Mouse (Mus musculus) CH12.LX (cell line): ENCODE results near the gene Icmt. TPM values are rescaled to one million over a fixed set of nuclear protein-coding genes. Genes with fewer than 3 reads are reported as not detected.

ENCODE experiments used
- DNase-seq: peaks from one replicate; pipeline ENCODE4 v3.0.0-alpha.2; 2013; ENCODE audit errors: extremely low read depth
- H3K27ac ChIP-seq: 2 replicates; pipeline ENCODE4 v1.5.1; 2012; ENCODE audit warnings: low read depth, mild to moderate bottlenecking, control low read depth, moderate library complexity; ENCODE audit not compliant: insufficient read depth
- H3K27me3 ChIP-seq: replicated peaks from 2 replicates; pipeline ENCODE3; 2012; ENCODE audit warnings: inconsistent platforms
- H3K36me3 ChIP-seq, 2 experiments: replicated peaks in 1 of 2; 2 replicates each; pipeline versions ENCODE3 to v1.6.1; 2012; ENCODE audit warnings: inconsistent platforms in 1 of 2, low read length in 1 of 2, mild to moderate bottlenecking in 1 of 2, mixed read lengths in 1 of 2, moderate library complexity in 1 of 2; ENCODE audit not compliant: control insufficient read depth in 1 of 2, insufficient read depth in 1 of 2
- H3K4me1 ChIP-seq, 2 experiments: 2 replicates each; pipeline ENCODE4 v1.6.1; 2012; ENCODE audit warnings: inconsistent platforms in 1 of 2, moderate library complexity in 1 of 2; ENCODE audit not compliant: insufficient read depth in 2 of 2, control insufficient read depth in 1 of 2
- H3K4me2 ChIP-seq: 2 replicates; pipeline ENCODE4 v1.6.1; 2012; ENCODE audit warnings: low read depth, mild to moderate bottlenecking, control low read depth; ENCODE audit not compliant: poor library complexity, insufficient read depth, severe bottlenecking
- H3K4me3 ChIP-seq, 3 experiments: fragments of 150-350 bp in 1 of 3; sonication (generic) in 1 of 3; replicated peaks in 1 of 3; 2 replicates each; pipeline versions ENCODE3 to v1.5.1; 2011 to 2012; ENCODE audit warnings: low read depth in 2 of 3, low read length in 2 of 3, mild to moderate bottlenecking in 2 of 3, moderate library complexity in 2 of 3, control low read depth in 1 of 3, improper control_type of control experiment in 1 of 3, inconsistent platforms in 1 of 3, mixed read lengths in 1 of 3; ENCODE audit not compliant: poor library complexity in 1 of 3
- H3K79me2 ChIP-seq: replicated peaks from 2 replicates; pipeline ENCODE4 v1.6.1; 2012; ENCODE audit warnings: mild to moderate bottlenecking, moderate library complexity; ENCODE audit not compliant: control insufficient read depth, poor library complexity, insufficient read depth, severe bottlenecking; ENCODE audit errors: extremely low read depth
- H3K9ac ChIP-seq: 2 replicates; pipeline ENCODE4 v1.6.1; 2012; ENCODE audit warnings: low read depth, mild to moderate bottlenecking, control low read depth, moderate library complexity; ENCODE audit not compliant: insufficient read depth
- H3K9me3 ChIP-seq: replicated peaks from 2 replicates; pipeline ENCODE3; 2012; ENCODE audit warnings: low read length, inconsistent platforms, mixed read lengths
- BHLHE40 ChIP-seq: IDR thresholded peaks from 2 replicates; pipeline ENCODE4 v1.6.1; 2011; ENCODE audit warnings: mild to moderate bottlenecking, low read depth, low read length, improper control_type of control experiment
- CHD1 ChIP-seq: IDR thresholded peaks from 2 replicates; pipeline ENCODE4 v1.6.1; 2012; ENCODE audit warnings: low read depth, low read length, improper control_type of control experiment, inconsistent platforms
- CHD2 ChIP-seq: IDR thresholded peaks from 2 replicates; pipeline ENCODE4 v1.6.1; 2011; ENCODE audit warnings: low read length, improper control_type of control experiment
- CTCF ChIP-seq, 2 experiments: IDR thresholded peaks in 1 of 2; conservative IDR thresholded peaks in 1 of 2; 2 replicates each; pipeline ENCODE4 v1.5.1; 2011 to 2012; ENCODE audit warnings: low read depth in 2 of 2, low read length in 2 of 2, improper control_type of control experiment in 1 of 2, inconsistent platforms in 1 of 2, mild to moderate bottlenecking in 1 of 2, moderate library complexity in 1 of 2
- E2F4 ChIP-seq: IDR thresholded peaks from 2 replicates; pipeline ENCODE4 v1.6.1; 2011; ENCODE audit warnings: low read depth, low read length, improper control_type of control experiment; ENCODE audit not compliant: insufficient replicate concordance
- ELF1 ChIP-seq: IDR thresholded peaks from 2 replicates; pipeline ENCODE4 v1.6.1; 2014; ENCODE audit warnings: low read depth, mild to moderate bottlenecking, inconsistent platforms, low read length, improper control_type of control experiment
- HCFC1 ChIP-seq: IDR thresholded peaks from 2 replicates; pipeline ENCODE4 v1.6.1; 2012; ENCODE audit warnings: low read depth, mild to moderate bottlenecking, inconsistent platforms, low read length, improper control_type of control experiment
- IRF4 ChIP-seq: IDR thresholded peaks from 2 replicates; pipeline ENCODE4 v1.6.1; 2014; ENCODE audit warnings: low read depth, mild to moderate bottlenecking, inconsistent platforms, low read length, improper control_type of control experiment
- JUN ChIP-seq: IDR thresholded peaks from 2 replicates; pipeline ENCODE4 v1.6.1; 2011; ENCODE audit warnings: low read depth, mild to moderate bottlenecking, low read length, improper control_type of control experiment, moderate library complexity; ENCODE audit not compliant: insufficient read depth
- JUND ChIP-seq: conservative IDR thresholded peaks from 2 replicates; pipeline ENCODE4 v1.6.1; 2011; ENCODE audit warnings: low read depth, low read length, improper control_type of control experiment
- MAX ChIP-seq: IDR thresholded peaks from 2 replicates; pipeline ENCODE4 v1.6.1; 2011; ENCODE audit warnings: low read length, improper control_type of control experiment
- MEF2A ChIP-seq: IDR thresholded peaks from 2 replicates; pipeline ENCODE4 v1.6.1; 2014; ENCODE audit warnings: low read depth, mild to moderate bottlenecking, inconsistent platforms, low read length, improper control_type of control experiment, borderline replicate concordance
- MXI1 ChIP-seq: IDR thresholded peaks from 2 replicates; pipeline ENCODE4 v1.6.1; 2011; ENCODE audit warnings: mild to moderate bottlenecking, low read depth, low read length, improper control_type of control experiment
- MYC ChIP-seq: IDR thresholded peaks from 2 replicates; pipeline ENCODE4 v1.6.1; 2011; ENCODE audit warnings: low read depth, mild to moderate bottlenecking, improper control_type of control experiment, low read length
- NELFE ChIP-seq: IDR thresholded peaks from 2 replicates; pipeline ENCODE4 v1.6.1; 2011; ENCODE audit warnings: low read depth, low read length, improper control_type of control experiment
- NRF1 ChIP-seq: IDR thresholded peaks from 2 replicates; pipeline ENCODE4 v1.6.1; 2014; ENCODE audit warnings: low read depth, mild to moderate bottlenecking, inconsistent platforms, low read length, improper control_type of control experiment, moderate library complexity
- PAX5 ChIP-seq: IDR thresholded peaks from 2 replicates; pipeline ENCODE4 v1.6.1; 2012; ENCODE audit warnings: low read length, inconsistent platforms, mixed read lengths
- POLR2A ChIP-seq: IDR thresholded peaks from 2 replicates; pipeline ENCODE4 v1.6.1; 2011; ENCODE audit warnings: low read depth, mild to moderate bottlenecking, improper control_type of control experiment, low read length
- POLR2AphosphoS2 ChIP-seq: IDR thresholded peaks from 2 replicates; pipeline ENCODE4 v1.6.1; 2011; ENCODE audit warnings: low read depth, low read length, improper control_type of control experiment
- SIN3A ChIP-seq: IDR thresholded peaks from 2 replicates; pipeline ENCODE4 v1.6.1; 2012; ENCODE audit warnings: low read length, improper control_type of control experiment, inconsistent platforms
- SMC3 ChIP-seq: IDR thresholded peaks from 2 replicates; pipeline ENCODE4 v1.6.1; 2011; ENCODE audit warnings: low read depth, low read length, improper control_type of control experiment
- TBP ChIP-seq: conservative IDR thresholded peaks from 2 replicates; pipeline ENCODE4 v1.6.1; 2011; ENCODE audit warnings: low read depth, low read length, improper control_type of control experiment
- TCF12 ChIP-seq: IDR thresholded peaks from 2 replicates; pipeline ENCODE4 v1.6.1; 2014; ENCODE audit warnings: low read depth, mild to moderate bottlenecking, inconsistent platforms, low read length, improper control_type of control experiment
- UBTF ChIP-seq: IDR thresholded peaks from 2 replicates; pipeline ENCODE4 v1.6.1; 2012; ENCODE audit warnings: low read depth, mild to moderate bottlenecking, inconsistent platforms, low read length, improper control_type of control experiment, moderate library complexity
- USF2 ChIP-seq: conservative IDR thresholded peaks from 2 replicates; pipeline ENCODE4 v1.6.1; 2011; ENCODE audit warnings: low read depth, low read length, improper control_type of control experiment
- ZKSCAN1 ChIP-seq: IDR thresholded peaks from 2 replicates; pipeline ENCODE4 v1.6.1; 2012; ENCODE audit warnings: low read depth, inconsistent platforms, low read length, improper control_type of control experiment, borderline replicate concordance
- ZMIZ1 ChIP-seq: IDR thresholded peaks from 2 replicates; pipeline ENCODE4 v1.6.1; 2012; ENCODE audit warnings: low read depth, mild to moderate bottlenecking, inconsistent platforms, low read length, improper control_type of control experiment
- ZNF384 ChIP-seq: IDR thresholded peaks from 2 replicates; pipeline ENCODE4 v1.6.1; 2012; ENCODE audit warnings: low read depth, low read length, improper control_type of control experiment, inconsistent platforms
- dilution Hi-C: fragments of 300-500 bp; cut with MboI; formaldehyde crosslinking; loops from 2 replicates; pipeline ENCODE4 v1.14.3; 2020; ENCODE audit warnings: low sequenced_read_pairs; ENCODE audit not compliant: extremely low pct_unique_long_range_greater_than_20kb, extremely low pct_ligation_motif_present
- in situ Hi-C: fragments of 300-500 bp; cut with MboI; formaldehyde crosslinking; loops from 3 replicates; pipeline ENCODE4 v1.14.3; 2019; ENCODE audit warnings: low sequenced_read_pairs, low pct_ligation_motif_present, low pct_unique_long_range_greater_than_20kb, mixed read lengths
- polyA plus RNA-seq: library from polyadenylated mRNA; unstranded; fragments of >175 nt; gene quantifications from 2 replicates; pipeline ENCODE4 v1.2.1, GENCODE M21; 2012; ENCODE audit warnings: low read depth; ENCODE audit not compliant: insufficient read length
- total RNA-seq, 2 experiments: library from RNA; depleted of rRNA; stranded (reverse); fragments of 300-350 nt in 1 of 2; fragments of >200 nt in 1 of 2; gene quantifications; 2 replicates each; pipeline ENCODE4 v1.2.3; 2012 to 2014

The Icmt gene
- total and polyA plus RNA-seq, 3 experiments = 18.5 to 29.8 (median 21.5) TPM

- Histone ChIP-seq H3K9ac (no peak overlapping the region), H3K9me3 (no peaks in the 10 kb centered on the region), H3K4me3 (no peak overlapping the region), H3K4me2 (no peak overlapping the region)
- dilution Hi-C loops = no loop called here
- no peak for TF ChIP-seq MXI1
- TF ChIP-seq CHD2 = no peak
- no peak for TF ChIP-seq USF2
- TF ChIP-seq MEF2A = no peak
- TF ChIP-seq ZMIZ1 = no peak
- no peak for TF ChIP-seq TCF12
- no peak for TF ChIP-seq UBTF
- TF ChIP-seq TBP = no peak
- TF ChIP-seq SIN3A = no peak
- TF ChIP-seq ZKSCAN1 = no peak
- TF ChIP-seq E2F4 = no peak
- TF ChIP-seq ELF1 = no peak
- no peak for TF ChIP-seq JUN
- no peak for TF ChIP-seq IRF4
- TF ChIP-seq POLR2AphosphoS2 = no peak
- TF ChIP-seq ZNF384 = no peak
- TF ChIP-seq POLR2A = no peak
- no peak for TF ChIP-seq CHD1
- no peak for TF ChIP-seq MYC
- no peak for TF ChIP-seq NRF1
- TF ChIP-seq, all 38 proteins: peak for 0
- H3K27ac ChIP-seq = no peak overlapping the region
- peaks cover 9 to 25% of the 10 kb centered on the region in 2 experiments; a peak in 3 of 4 replicates for H3K4me1 ChIP-seq
- DNase-seq = no peak
- no peaks in the 10 kb centered on the region for H3K27me3 ChIP-seq
- in situ Hi-C loops = no loop called here
- peaks cover 5% of the 10 kb centered on the region; the same call in 1 of the 2 replicates for H3K79me2 ChIP-seq
- peaks cover 44 to 74% of the 10 kb centered on the region in 2 experiments for H3K36me3 ChIP-seq
Observed at GRCm38 (mm10) chr4:152302012-152302411, 5.0 kb downstream of the Icmt start.

- in situ Hi-C loops (no loop called here), dilution Hi-C loops (no loop called here)
- TF ChIP-seq JUN = no peak
- TF ChIP-seq MYC = no peak
- no peak for TF ChIP-seq ZMIZ1
- no peak for TF ChIP-seq ZNF384
- TF ChIP-seq NELFE = no peak
- TF ChIP-seq SIN3A = no peak
- TF ChIP-seq MAX = no peak
- no peak for TF ChIP-seq PAX5
- TF ChIP-seq IRF4 = no peak
- no peak for TF ChIP-seq SMC3
- no peak for TF ChIP-seq MXI1
- TF ChIP-seq BHLHE40 = no peak
- TF ChIP-seq POLR2AphosphoS2 = no peak
- TF ChIP-seq HCFC1 = no peak
- no peak for TF ChIP-seq CTCF (conservative IDR thresholded peaks at IDR 0.05 in 1 of 2, IDR thresholded peaks at IDR 0.05 in 1 of 2; ENCODE audit: low read depth in 2 of 2, low read length in 2 of 2)
- no peak for TF ChIP-seq JUND
- TF ChIP-seq, all 38 proteins: peak for 0
- H3K36me3 ChIP-seq = peaks cover 44 to 84% of the 10 kb centered on the region in 2 experiments
- H3K27me3 ChIP-seq = no peaks in the 10 kb centered on the region
- H3K9ac ChIP-seq = no peak overlapping the region
- DNase-seq = no peak
- no peak overlapping the region for H3K27ac ChIP-seq
- H3K4me2 ChIP-seq = no peak overlapping the region
- no peaks in the 10 kb centered on the region; the same call in 1 of the 2 replicates for H3K79me2 ChIP-seq
- no peaks in the 10 kb centered on the region for H3K9me3 ChIP-seq
- H3K4me3 ChIP-seq = no peak overlapping the region
- peaks cover 9 to 20% of the 10 kb centered on the region in 2 experiments; a peak in 3 of 4 replicates for H3K4me1 ChIP-seq
Observed at GRCm38 (mm10) chr4:152303172-152303571, 6.1 kb downstream of the Icmt start.
